Mouse (Mus musculus): Measurements from ENCODE around the gene Kiss1. TPM values are rescaled to one million over a fixed set of nuclear protein-coding genes. Genes with fewer than 3 reads are reported as not detected.

Gene Kiss1
- total and polyA plus RNA-seq, 3 experiments, result not detected

DNA sequence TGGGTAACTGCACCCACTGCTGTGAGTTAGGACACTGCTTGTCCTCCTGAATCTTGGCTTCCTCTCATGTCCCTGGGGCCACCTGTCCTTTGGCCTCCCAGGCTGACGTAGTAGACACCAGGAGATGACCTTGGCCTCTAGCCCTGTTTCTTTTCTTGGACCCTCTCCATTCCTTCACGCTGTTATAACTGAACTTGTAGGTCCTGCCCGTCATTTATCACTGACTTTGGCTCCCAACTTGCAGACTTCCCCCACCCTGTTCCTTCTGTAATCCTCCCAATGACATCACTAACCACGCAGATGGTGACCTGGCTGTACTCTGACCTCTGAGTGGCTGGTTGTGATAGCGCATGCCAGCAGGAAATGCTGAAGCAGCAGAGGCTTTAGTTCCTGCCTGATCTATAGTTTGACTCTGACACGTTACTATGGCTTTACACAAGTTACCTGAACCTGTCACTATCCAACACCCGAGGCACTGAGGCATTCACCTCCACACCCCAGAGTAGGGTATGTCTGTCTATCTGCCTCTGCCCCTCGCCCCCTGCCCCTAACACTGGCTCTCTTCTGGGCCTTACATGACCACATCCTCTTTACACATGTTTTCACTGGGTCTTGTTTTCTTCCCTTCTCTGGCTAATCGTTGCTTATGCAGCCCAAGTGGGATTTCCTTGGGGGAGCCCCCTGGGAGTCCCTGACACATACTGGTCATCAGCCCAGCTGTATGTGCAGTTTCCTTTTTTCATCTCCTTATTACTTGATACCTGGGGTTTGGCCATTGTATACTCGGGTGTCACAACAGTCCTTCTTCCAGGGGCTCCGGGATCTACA lies 26.2 kb downstream of the Kiss1 start (continued):
- TF ChIP-seq KAT2A (IDR thresholded peaks at IDR 0.05; ENCODE audit: insufficient replicate concordance, low read length), result no peak
- no peak for TF ChIP-seq ZMIZ1 (IDR thresholded peaks at IDR 0.05; ENCODE audit: low read depth, low read length)
- no peak for TF ChIP-seq JUND (conservative IDR thresholded peaks at IDR 0.05; ENCODE audit: low read depth, low read length)
- TF ChIP-seq CTCF (conservative IDR thresholded peaks at IDR 0.05 in 1 of 2, IDR thresholded peaks at IDR 0.05 in 1 of 2; ENCODE audit: low read depth in 2 of 2, low read length in 2 of 2), result no peak
- no peak for TF ChIP-seq PAX5 (IDR thresholded peaks at IDR 0.05; ENCODE audit: low read length)
- TF ChIP-seq ELF1 (IDR thresholded peaks at IDR 0.05; ENCODE audit: low read depth, low read length), result peak; percentile 69
- TF ChIP-seq ZKSCAN1 (IDR thresholded peaks at IDR 0.05; ENCODE audit: borderline replicate concordance, low read depth, low read length), result no peak
- no peak for TF ChIP-seq CHD1 (IDR thresholded peaks at IDR 0.05; ENCODE audit: low read depth, low read length)
- peak; percentile 33; the same call in 1 of the 2 replicates for TF ChIP-seq NRF1 (IDR thresholded peaks at IDR 0.05; ENCODE audit: low read depth, low read length)
- TF ChIP-seq JUN (IDR thresholded peaks at IDR 0.05; ENCODE audit: insufficient read depth, low read depth, low read length), result no peak
- no peak for TF ChIP-seq RAD21 (IDR thresholded peaks at IDR 0.05; ENCODE audit: low read depth, low read length)
- no peak; the same call in none of the 2 replicates for TF ChIP-seq BHLHE40 (IDR thresholded peaks at IDR 0.05; ENCODE audit: low read depth, low read length)

DNA sequence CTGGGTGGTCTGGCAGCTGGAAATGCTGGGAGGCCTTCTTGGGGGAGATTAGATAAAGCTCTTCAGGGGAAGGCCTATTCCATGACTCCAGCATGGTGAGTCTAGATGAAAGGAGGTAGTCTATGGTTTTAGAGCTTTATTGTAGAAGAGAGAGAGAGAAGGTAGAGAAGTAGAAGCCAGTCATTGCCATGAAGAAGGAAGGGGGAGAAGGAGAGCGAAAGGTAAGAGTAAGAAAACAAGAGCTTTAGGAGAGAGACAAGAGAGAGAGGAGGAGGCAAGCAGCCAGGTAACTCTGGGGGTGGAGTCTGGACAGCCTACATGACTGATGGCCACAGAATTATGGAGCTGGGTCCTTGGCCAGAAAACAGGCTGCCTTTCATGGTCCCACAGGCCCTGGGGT lies 28.5 kb downstream of the Kiss1 start, which contains the start of gene Ren1:
Gene Ren1, plus strand, starts transcription at position 301 of the 400 bp plus-strand sequence.
- in situ Hi-C loops (cut with MboI; ENCODE audit: low pct_ligation_motif_present, low pct_unique_long_range_greater_than_20kb, low sequenced_read_pairs) (loop anchor here (5.0 to 25.0 kb wide), 2 partner anchors 33 to 313 kb away; partner anchors contain the start of genes Mdm4 and Pik3c2b), dilution Hi-C loops (cut with MboI; ENCODE audit: extremely low pct_ligation_motif_present, extremely low pct_unique_long_range_greater_than_20kb, low sequenced_read_pairs) (no loop called here)
- H3K36me3 ChIP-seq (replicated peaks in 1 of 2; ENCODE audit: control insufficient read depth in 1 of 2, insufficient read depth in 1 of 2, low read length in 1 of 2), result no peaks in the 10 kb centered on the region
- no peak for DNase-seq (ENCODE audit: extremely low read depth)
- TF ChIP-seq KAT2A (IDR thresholded peaks at IDR 0.05; ENCODE audit: insufficient replicate concordance, low read length) (no peak), POLR2AphosphoS2 (IDR thresholded peaks at IDR 0.05; ENCODE audit: low read depth, low read length) (no peak), TCF12 (IDR thresholded peaks at IDR 0.05; ENCODE audit: low read depth, low read length) (no peak), CHD2 (IDR thresholded peaks at IDR 0.05; ENCODE audit: low read length) (no peak), HCFC1 (IDR thresholded peaks at IDR 0.05; ENCODE audit: low read depth, low read length) (no peak), ZKSCAN1 (IDR thresholded peaks at IDR 0.05; ENCODE audit: borderline replicate concordance, low read depth, low read length) (no peak), MAZ (IDR thresholded peaks at IDR 0.05; ENCODE audit: low read depth, low read length) (no peak), POLR2A (IDR thresholded peaks at IDR 0.05; ENCODE audit: low read depth, low read length) (no peak), IRF4 (IDR thresholded peaks at IDR 0.05; ENCODE audit: low read depth, low read length) (no peak), CTCF (conservative IDR thresholded peaks at IDR 0.05 in 1 of 2, IDR thresholded peaks at IDR 0.05 in 1 of 2; ENCODE audit: low read depth in 2 of 2, low read length in 2 of 2) (no peak), ZC3H11A (IDR thresholded peaks at IDR 0.05; ENCODE audit: low read depth, low read length) (no peak), MXI1 (IDR thresholded peaks at IDR 0.05; ENCODE audit: low read depth, low read length) (no peak), RAD21 (IDR thresholded peaks at IDR 0.05; ENCODE audit: low read depth, low read length) (no peak), TBP (conservative IDR thresholded peaks at IDR 0.05; ENCODE audit: low read depth, low read length) (no peak), JUN (IDR thresholded peaks at IDR 0.05; ENCODE audit: insufficient read depth, low read depth, low read length) (no peak), EP300 (IDR thresholded peaks at IDR 0.05; ENCODE audit: low read length) (no peak), MAFK (IDR thresholded peaks at IDR 0.05; ENCODE audit: insufficient replicate concordance, low read length) (no peak)
- H3K4me1 ChIP-seq (ENCODE audit: control insufficient read depth in 1 of 2, insufficient read depth in 2 of 2), result peaks cover 20 to 28% of the 10 kb centered on the region in 2 experiments
- H3K4me3 ChIP-seq (replicated peaks in 1 of 3; ENCODE audit: low read depth in 2 of 3, low read length in 2 of 3, poor library complexity in 1 of 3), result no peak within 1 kb of the TSS
- no peak within 1 kb of the TSS for H3K27ac ChIP-seq (ENCODE audit: insufficient read depth, low read depth)
- peaks cover 64% of the 10 kb centered on the region for H3K27me3 ChIP-seq (replicated peaks)
- no peaks in the 10 kb centered on the region for H3K79me2 ChIP-seq (replicated peaks; ENCODE audit: control insufficient read depth, extremely low read depth, insufficient read depth, poor library complexity, severe bottlenecking)
- H3K9me3 ChIP-seq (replicated peaks; ENCODE audit: low read length), result no peaks in the 10 kb centered on the region
- H3K4me2 ChIP-seq (ENCODE audit: insufficient read depth, low read depth, poor library complexity, severe bottlenecking), result no peak within 1 kb of the TSS
- no peak within 1 kb of the TSS for H3K9ac ChIP-seq (ENCODE audit: insufficient read depth, low read depth)

Data from CH12.LX (cell line).